13 mouse cellular contexts compared by ENCODE assay signal in the genomic region with DNA sequence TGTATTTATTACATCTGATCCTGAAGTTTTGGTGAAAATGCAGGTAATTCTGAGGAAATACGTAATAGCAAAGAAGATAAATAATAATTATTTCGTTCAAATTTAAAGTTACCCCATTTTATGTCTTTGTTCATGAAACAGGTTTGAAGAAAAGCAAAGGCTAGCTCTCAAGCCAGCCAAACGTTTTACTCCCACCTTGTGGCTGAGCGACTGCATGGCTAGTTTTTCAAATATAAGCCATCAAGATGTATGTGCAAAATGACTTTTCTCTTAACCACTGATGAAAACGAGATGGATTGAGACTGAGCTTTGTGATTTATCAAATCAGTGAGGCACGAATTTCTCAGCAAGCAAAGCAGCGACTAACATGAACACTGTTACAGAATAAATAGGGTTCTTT.
A peak's percentile ranks its signal among the peaks of the same experiment; 100 is the strongest.
DNase-seq lines count a peak whose midpoint lies in the region; ATAC-seq and TF ChIP-seq lines count a peak whose summit lies in the region.
"Had no signal": no experiment of that assay in that cellular context is flagged by ENCODE, and none has a peak within 500 bp of the region (broad histone marks: within the 10 kb centered on the region; RNA-seq: fewer than 3 reads in every experiment).

No protein-coding gene starts in this region.

- POLR2A ChIA-PET in Patski (lab: Charles Lee), result no interaction called here

- H3K4me2 ChIP-seq in midbrain, embryonic 14.5 days (ENCODE audit: low read length), result no peak overlapping the region
- H3K4me2 ChIP-seq in midbrain, embryonic 11.5 days, result no peak overlapping the region
- H3K4me2 ChIP-seq: limb, embryonic 13.5 days had no signal

- H3K36me3 ChIP-seq in midbrain, embryonic 14.5 days (ENCODE audit: control insufficient read depth, insufficient read depth, low read length), result no peaks in the 10 kb centered on the region
- no peaks in the 10 kb centered on the region for H3K36me3 ChIP-seq in midbrain, embryonic 11.5 days (ENCODE audit: control insufficient read depth, insufficient read depth, low read length)
- H3K36me3 ChIP-seq: limb, embryonic 13.5 days had no signal

- CTCF ChIA-PET in Patski (lab: Charles Lee), result no interaction called here

- peak; percentile 16; the same call in 1 of the 2 replicates for TF ChIP-seq CTCF in gastrocnemius, adult 2 months (IDR thresholded peaks at IDR 0.05)
- TF ChIP-seq CTCF in Patski (IDR thresholded peaks at IDR 0.05), result peak; percentile 40

- DNase-seq in gastrocnemius, adult 2 months, result no peak
- DNase-seq in gastrocnemius, adult 8-10 months (ENCODE audit: low spot score in 2 of 2), result no peak
- DNase-seq in midbrain, embryonic 14.5 days, result peak; percentile 85
- DNase-seq in midbrain, embryonic 11.5 days (ENCODE audit: low spot score, missing footprints), result no peak
- no peak for DNase-seq in Patski (ENCODE audit: low read depth, low spot score)
- DNase-seq in retina, embryonic 14.5 days (ENCODE audit: low spot score), result peak; percentile 25
- DNase-seq in adrenal gland, adult 8-10 months, result no peak
- DNase-seq: cerebellum, adult 2 months; heart, adult 11 months; heart, postnatal 10 days; kidney, adult 18-20 months; lung, adult 2 months had no signal

- ATAC-seq in midbrain, embryonic 14.5 days (ENCODE audit: low FRiP score, low TSS enrichment), result no peak
- ATAC-seq in midbrain, embryonic 11.5 days (ENCODE audit: low FRiP score), result no peak
- no peak for ATAC-seq in Patski

- no peak overlapping the region for H3K27ac ChIP-seq in gastrocnemius, adult 2 months
- no peak overlapping the region; the same call in 1 of the 2 replicates for H3K27ac ChIP-seq in midbrain, embryonic 14.5 days (replicated peaks; ENCODE audit: low read depth, low read length)
- no peak overlapping the region for H3K27ac ChIP-seq in midbrain, embryonic 11.5 days (ENCODE audit: low read depth, low read length)
- H3K27ac ChIP-seq: limb, embryonic 13.5 days had no signal

- intact Hi-C loops in gastrocnemius, adult 2 months (cut with DNase I), result no loop called here

- 47% methylated on average over 7 of the region's 7 CpGs for WGBS in midbrain, embryonic 14.5 days
- 61% methylated on average over 7 of the region's 7 CpGs for WGBS in midbrain, embryonic 11.5 days

- H3K4me3 ChIP-seq in gastrocnemius, adult 2 months, result no peak overlapping the region
- H3K4me3 ChIP-seq in midbrain, embryonic 14.5 days (replicated peaks; ENCODE audit: low read depth, low read length), result no peak overlapping the region
- no peak overlapping the region for H3K4me3 ChIP-seq in midbrain, embryonic 11.5 days (ENCODE audit: low read depth, low read length)
- H3K4me3 ChIP-seq: limb, embryonic 13.5 days had no signal

- in situ Hi-C loops in Patski (cut with MboI; ENCODE audit: low pct_unique_long_range_greater_than_20kb), result no loop called here

- H3K27me3 ChIP-seq in midbrain, embryonic 14.5 days (ENCODE audit: control insufficient read depth, insufficient read depth, low read length), result no peaks in the 10 kb centered on the region
- no peaks in the 10 kb centered on the region for H3K27me3 ChIP-seq in midbrain, embryonic 11.5 days (ENCODE audit: control insufficient read depth, insufficient read depth, low read length)
- H3K27me3 ChIP-seq in Patski, result no peaks in the 10 kb centered on the region
- H3K27me3 ChIP-seq: limb, embryonic 13.5 days had no signal

- H3K4me1 ChIP-seq in midbrain, embryonic 14.5 days (ENCODE audit: control insufficient read depth, insufficient read depth, low read length), result peaks cover 4% of the 10 kb centered on the region; the same call in 1 of the 2 replicates
- no peaks in the 10 kb centered on the region for H3K4me1 ChIP-seq in midbrain, embryonic 11.5 days (ENCODE audit: control insufficient read depth, insufficient read depth, low read length)
- H3K4me1 ChIP-seq: limb, embryonic 13.5 days had no signal

- H3K9me3 ChIP-seq in midbrain, embryonic 14.5 days (ENCODE audit: control insufficient read depth, low read length), result no peaks in the 10 kb centered on the region
- H3K9me3 ChIP-seq in midbrain, embryonic 11.5 days (ENCODE audit: control insufficient read depth, low read length), result no peaks in the 10 kb centered on the region
- H3K9me3 ChIP-seq: limb, embryonic 13.5 days had no signal

- H3K9ac ChIP-seq in midbrain, embryonic 14.5 days (replicated peaks; ENCODE audit: low read length), result no peak overlapping the region
- no peak overlapping the region for H3K9ac ChIP-seq in midbrain, embryonic 11.5 days (ENCODE audit: low read length)
- H3K9ac ChIP-seq: limb, embryonic 13.5 days had no signal

Comparison
In these comparisons a context has a peak if more than half of its experiments do, and no peak if none do; other contexts are left out.
1. DNase-seq: peak in midbrain, embryonic 14.5 days (single experiment) and retina, embryonic 14.5 days (single experiment); none in gastrocnemius, adult 2 months (single experiment), gastrocnemius, adult 8-10 months (0 of 2), midbrain, embryonic 11.5 days (single experiment), Patski (single experiment) and adrenal gland, adult 8-10 months (single experiment).